Mouse (Mus musculus) B cell, adult 2 months (primary cell): Measurements from ENCODE around the gene Eif3l.

Source experiments
- DNase-seq, 2 experiments: peaks; one replicate each; pipeline ENCODE4 v3.0.0; 2022

The Eif3l gene

DNA sequence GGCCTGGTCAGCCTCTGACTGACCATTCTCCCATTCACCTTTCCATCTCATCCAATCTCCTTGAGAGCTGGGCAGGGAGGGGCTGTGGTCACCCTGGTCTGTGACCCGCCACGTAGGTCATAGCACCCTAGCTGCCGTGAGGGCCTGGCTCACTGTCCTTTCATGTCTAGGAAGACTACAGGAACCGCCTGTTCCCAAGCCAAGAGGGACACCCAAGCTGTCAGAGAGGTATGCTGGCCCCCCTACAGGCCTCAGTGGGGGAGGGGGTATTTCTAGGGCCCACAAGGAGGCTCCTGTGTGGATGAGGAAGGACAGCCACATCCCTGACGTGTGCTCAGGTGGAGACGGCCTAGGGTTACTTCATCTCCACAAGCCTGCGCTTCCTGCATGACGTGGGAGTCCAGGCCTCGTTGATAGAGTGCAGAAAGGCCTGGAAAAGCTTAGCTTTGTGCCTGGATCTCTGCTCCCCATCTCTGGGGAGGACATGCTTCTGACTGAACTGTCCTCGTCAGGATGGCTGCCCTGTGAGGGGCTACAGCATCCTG is 49.4 kb downstream of the Eif3l start:
- DNase-seq, result no peak

DNA sequence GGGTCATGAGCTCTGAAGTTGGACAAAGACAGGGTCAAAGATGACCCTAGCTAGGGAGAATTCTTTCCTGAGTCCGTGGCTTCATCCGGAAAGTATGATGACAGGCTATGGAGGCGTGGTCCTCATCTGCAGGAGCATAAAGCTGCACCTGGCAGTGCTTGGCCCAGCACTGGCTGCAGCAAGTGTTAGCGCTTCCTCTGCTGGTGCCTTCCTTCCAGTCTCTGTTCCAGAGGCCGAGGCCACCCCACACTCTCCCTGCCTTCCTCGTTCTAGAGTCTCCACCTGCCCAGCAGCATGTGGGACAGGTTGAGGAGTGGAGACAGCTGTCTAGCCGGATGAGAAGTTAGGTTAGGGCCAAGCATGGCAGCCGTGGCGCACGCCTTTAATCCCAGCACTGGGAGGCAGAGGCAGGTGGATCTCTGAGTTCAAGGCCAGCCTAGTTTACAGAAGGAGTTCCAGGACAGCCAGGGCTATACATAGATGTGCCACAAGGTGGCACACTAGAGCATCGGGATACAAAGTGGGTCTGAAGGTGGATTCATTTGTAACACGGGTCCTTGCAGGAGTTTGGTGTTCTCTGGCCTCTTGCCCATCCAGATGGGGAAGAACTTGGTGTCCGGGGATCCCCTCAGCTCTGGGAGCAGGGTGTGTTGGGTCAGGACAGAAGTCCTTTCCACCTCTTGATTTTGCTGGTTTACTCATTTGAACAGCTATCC is 51.4 kb downstream of the Eif3l start:
- DNase-seq, result peak; percentile 61 to 67

DNA sequence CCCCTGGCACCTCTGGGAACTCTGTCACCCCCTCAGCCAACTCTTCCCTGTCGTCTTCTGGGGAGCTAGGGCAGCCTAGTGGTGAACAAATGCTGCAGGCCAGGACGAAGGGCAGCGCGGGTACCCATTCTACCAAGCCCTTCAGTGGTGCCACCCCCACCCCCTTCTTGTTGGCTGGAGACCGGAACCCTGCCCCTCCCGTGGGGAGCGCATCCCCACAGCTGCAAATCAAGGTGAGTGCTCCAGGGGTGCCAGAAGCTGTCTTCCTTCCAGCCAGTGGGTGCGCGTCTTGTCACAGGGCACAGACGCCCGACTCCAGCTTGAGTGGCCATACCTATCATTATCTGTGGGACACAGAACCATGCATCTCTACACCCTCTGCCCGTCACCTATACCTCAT is 52.1 kb downstream of the Eif3l start:
- no peak for DNase-seq

DNA sequence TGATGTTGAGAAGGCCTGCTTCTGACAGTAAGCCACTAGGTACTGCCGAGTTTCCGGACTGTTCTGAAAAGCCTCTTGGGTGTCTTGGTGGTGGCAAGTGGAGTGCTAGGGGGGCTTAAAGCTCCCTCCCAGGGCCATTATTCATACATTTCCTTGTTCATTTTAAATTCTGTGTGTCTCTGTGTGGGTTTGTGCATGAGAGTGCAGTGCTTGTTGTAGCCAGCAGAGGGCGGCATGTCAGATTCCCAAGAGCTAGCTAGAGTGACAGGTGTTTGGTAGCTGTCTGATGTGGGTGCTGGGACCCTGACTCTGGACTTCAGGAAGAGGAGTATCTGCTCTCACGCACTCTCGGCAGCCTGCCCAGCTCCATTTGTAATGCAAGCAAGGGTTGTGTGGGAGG is 53.2 kb downstream of the Eif3l start:
- DNase-seq, result peak; percentile 34

DNA sequence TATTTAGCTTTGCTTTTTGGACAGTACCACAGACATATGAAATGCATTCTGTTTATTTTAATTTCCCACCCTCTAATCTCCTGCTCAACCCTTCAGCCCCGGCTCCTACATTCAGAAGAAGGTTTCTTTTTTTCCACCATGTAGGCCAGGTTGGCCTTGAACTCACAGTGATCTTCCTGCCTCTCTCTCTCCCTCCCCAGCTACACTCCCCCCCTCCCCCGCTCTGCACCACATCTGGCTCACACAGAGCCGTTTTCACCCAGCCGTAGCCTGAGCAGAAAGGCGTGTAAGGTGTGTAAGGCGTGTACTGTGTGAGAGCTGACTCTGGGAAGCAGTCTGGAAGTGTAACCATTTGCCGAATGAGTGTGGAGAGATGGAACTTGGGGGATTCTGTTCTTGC is 54.3 kb downstream of the Eif3l start:
- no peak for DNase-seq

DNA sequence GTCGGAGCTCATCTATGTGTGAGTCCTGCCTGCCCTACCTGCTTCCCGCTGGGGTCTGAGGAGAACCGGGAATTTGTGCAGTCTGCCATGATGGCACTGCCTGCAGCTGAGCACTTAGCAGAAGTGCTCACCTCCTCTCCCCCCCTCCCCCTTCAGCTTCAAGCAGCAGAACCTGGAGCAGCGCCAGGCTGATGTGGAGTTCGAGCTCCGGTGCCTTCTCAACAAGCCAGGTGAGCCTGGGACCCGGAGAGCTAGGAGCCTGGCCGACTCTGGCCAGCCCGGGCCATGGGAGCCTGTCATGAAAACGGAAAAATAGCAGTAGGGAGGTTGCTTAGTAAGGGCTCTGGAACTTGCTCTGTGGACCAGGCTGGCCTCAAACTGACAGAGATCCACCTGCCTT is 55.8 kb downstream of the Eif3l start:
- DNase-seq, result no peak

DNA sequence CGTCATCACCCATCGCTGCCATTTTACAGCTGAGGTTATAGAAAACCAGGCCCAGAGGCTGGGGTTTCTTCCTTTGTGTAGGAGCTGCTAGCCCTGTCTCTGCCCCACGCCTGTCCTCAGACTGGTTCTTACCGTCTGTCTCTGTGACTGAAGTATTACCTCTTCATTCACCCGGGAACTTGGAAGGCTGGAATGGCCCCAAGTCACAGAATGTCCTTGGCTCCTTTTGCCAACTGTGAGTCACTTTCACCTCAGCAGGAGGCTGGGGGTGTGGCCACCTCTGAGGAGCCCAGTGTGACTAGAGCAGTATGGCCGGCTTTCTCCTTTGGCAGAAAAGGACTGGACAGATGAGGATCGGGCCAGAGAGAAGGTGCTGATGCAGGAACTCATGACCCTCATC is 56.5 kb downstream of the Eif3l start:
- DNase-seq, result no peak

DNA sequence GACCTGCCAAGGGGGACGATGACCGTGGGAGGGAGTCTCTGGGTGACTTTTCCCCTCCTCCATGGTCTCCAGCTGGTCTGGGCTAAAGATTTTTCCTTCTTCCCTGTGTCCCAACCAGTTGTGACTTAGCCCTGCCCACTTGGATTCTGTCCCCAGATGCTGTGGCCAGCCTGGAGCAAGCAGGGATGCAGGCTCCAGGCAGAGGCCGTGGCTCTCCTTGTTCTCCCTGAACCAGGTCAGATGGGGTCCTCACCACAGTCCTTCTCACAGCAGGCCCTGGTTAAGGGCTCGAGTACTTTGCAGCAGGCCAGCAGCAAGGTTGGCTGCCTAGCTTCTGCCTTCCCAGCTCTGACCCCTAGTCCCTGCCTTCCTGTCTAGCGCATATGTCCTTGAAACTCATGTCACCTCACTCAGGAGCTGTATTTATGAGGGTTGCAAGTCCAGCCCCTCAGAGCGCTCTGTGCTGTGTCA is 58.2 kb downstream of the Eif3l start:
- no peak for DNase-seq

DNA sequence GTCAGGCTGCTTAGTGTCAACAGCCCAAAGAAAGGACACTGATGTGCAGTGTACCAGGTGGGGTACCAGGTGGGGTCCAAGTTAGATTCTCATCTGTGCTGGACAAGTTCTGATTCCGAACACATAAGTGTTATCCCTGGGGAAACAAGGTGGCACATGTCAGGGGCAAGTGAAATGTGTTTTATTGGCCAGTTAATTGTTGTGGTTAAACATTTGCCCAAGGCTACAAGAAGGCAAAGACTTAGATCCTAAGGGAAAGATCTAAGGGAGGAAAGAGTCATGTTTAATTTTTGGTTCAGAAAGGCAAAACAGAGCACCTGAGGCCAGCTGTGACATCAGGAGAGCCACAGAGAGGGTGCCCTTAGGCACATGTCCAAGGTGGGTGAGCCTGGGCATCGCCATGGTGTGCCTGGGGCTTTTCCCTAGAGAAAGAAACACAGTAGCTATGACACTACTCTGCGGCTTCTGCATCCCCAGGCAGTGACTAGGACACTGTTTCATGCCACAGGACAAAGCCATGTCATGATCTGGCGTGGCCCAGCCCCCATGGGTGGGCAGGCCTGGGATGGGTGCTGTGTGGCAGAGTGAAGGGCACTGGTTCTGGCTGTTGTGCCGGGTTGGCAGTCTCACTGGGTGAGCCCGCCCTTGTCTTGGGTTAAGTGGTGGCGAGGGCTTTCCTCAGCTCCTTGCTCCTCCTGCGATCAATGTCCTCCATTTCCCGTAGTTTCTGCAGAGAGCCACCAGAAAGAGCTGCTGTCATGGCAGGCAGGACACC is 59.7 kb downstream of the Eif3l start:
- DNase-seq, result no peak

DNA sequence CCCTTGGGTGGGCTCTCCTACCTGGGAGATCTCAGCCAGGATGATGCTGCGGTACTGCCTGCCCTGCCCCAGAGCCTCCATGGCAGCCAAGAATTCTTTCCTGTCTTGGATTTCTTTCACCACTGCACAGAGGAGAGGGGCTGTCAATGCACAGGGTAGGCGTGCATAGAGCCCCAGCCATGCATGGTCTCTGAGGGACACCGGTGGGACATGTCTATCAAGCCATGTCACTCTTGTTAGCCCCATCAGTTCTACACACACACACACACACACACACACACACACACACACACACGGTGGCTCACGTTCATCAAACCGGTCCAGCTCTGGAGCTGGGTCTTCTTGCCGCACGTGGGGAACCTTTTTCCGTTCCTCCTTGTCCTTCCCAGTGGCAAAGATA is 60.4 kb downstream of the Eif3l start:
- DNase-seq, result no peak

DNA sequence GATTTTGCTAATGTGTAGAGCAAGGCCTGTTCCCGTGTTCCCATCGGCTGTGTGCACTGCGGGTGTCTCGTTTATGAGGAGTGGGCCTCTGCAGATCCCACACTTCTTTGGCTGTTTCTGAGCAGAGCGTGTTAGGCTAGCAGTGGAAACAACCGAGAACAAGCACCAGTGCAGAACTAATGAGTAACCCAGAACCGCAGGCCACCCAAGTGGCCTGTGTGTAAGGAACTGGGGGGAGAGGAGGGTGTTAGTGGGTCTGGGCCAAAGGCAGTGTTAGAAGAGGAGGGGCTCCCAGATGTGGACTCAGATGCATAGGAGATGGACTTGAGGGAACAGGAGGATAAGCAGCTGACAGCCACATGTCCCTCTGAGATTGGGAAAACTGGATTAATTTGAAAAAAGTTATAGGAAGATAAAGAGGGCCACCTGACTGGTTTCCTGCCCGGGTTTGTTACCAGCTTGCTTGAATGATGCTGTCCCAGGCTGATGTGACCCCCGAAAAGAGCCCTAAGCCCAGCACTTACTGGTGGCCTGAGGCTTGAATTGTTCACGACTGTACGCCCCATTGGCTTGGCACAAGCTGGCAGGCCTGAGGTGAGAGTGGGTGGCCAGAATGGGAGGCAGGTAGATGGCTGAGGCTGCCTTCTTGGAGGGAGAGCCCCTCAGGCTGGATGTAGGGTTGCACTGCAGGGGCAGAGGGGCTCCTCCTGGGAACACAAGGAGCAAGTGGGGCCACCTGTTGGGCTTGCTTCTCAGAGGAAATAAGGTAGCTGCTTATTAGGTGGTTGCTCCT is 61.0 kb downstream of the Eif3l start:
- no peak for DNase-seq

DNA sequence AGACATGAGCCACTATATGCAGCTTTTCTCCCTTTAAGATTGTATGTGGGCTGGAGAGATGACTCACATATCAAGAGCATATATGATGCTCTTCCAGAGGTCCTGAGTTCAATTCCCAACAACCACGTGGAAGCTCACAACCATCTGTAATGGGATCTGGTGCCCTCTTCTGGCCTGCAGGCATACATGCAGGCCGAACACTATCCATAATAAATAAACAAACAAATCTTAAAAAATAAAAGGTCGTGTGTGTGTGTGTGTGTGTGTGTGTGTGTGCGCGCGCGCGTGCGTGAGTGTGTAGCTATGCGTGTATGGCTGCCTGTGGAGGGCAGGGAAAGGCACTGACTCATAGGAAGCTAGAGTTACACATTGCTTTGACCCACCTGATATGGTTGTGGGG is 64.7 kb downstream of the Eif3l start:
- DNase-seq, result peak; percentile 42 to 44

DNA sequence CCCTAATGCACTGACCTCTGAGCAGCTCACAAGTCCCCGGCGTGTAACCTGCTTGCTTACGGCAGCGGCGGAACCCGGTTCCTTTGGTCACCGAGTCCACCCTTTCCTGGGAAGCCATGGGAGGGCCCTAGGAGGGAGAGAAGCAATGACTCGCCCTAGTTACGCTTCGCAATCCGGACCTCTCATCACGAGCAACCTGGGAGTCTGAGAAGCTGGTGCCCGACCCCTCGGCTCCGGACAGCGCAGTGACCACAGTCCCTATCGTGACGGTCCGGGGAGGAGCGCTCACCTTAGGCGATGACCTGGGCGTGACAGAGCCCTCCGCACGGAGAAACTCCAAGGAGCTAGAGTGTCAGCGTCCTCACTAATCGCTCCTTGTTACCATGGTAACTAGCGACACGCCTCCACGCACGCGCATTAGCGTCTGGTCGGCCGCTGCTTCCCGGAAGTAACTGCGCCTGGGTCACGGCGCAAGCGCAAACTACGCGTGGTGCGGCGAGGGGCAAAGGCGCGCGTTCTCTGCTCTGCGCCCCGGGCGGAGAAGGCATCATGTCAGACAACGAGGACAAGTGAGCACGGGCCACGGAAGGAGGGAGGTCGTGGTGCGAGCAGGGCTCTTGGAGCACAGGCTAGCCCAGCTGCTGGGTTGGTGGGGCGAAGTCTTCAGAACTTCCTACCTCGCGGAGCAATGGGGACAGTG is 66.0 kb downstream of the Eif3l start, which contains the start of the genes Polr2f and 1700088E04Rik:
Gene Polr2f (plus strand): TSS at position 144 of the 700 bp plus-strand sequence.
Gene 1700088E04Rik (minus strand): TSS at position 388 of the 700 bp plus-strand sequence.
- DNase-seq, result peak; percentile 95 to 96

DNA sequence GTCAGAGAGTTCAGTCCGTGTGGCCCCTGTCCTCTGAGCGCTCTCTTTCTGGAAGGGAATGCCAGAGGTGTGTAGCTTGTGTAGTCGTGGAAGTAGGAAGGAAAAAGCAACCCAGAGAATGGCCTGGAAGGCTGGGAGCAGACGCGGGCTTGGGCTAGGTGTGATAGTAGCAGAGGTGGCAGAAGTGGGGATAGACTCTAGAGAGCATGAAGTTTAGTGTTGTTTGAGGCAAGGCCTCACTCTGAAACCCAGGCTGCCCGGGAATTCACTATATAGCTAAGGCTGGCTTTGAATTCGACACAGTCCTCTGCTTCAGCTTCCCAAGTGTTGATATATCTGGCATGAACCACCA is 66.6 kb downstream of the Eif3l start:
- DNase-seq, result no peak

DNA sequence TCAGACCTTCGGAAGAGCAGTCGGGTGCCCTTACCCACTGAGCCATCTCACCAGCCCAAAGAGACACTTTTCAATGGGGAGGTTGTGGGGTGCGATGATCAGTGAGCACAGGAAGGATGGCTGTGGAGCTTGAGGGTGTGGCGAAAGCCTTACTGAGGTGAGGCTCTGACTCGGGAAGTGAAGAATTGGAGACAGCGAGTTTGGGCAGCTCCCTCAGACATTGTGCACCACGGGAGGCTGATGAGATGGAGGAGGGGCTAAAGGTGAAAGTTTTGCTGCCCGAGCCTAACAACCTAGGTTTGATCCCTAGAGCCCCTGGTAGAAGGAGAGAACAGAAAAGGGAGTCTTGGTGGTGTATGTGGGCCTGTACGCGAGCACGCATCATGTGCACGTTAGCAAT is 68.3 kb downstream of the Eif3l start:
- no peak for DNase-seq
